Mouse (Mus musculus) liver, embryonic 14.5 days (tissue): ENCODE data around the gene Dhrs1. TPM values are rescaled to one million over a fixed set of nuclear protein-coding genes. Genes with fewer than 3 reads are reported as not detected.
A peak's percentile ranks its signal among the peaks of the same experiment; 100 is the strongest.

ENCODE experiments used
- ATAC-seq: fragments of 200-750 bp; cut with Nextera tagmentation; 2 replicates; pipeline ENCODE4 v1.8.0; 2017; ENCODE audit warnings: moderate number of reproducible peaks, mild to moderate bottlenecking, moderate library complexity; ENCODE audit not compliant: insufficient read depth
- DNase-seq, 3 experiments: peaks; one replicate each; pipeline ENCODE4 v3.0.0-alpha.2; 2012 to 2013; ENCODE audit warnings: low read depth in 3 of 3, low spot score in 3 of 3
- H3K27ac ChIP-seq: fragments of 300-500 bp; sonication (generic); 2 replicates; pipeline ENCODE4 v1.5.1; 2014; ENCODE audit warnings: moderate library complexity, mild to moderate bottlenecking, control low read depth, inconsistent platforms
- H3K27me3 ChIP-seq: fragments of 300-500 bp; sonication (generic); 2 replicates; pipeline ENCODE4 v1.6.1; 2014; ENCODE audit warnings: mild to moderate bottlenecking, low read length, moderate library complexity; ENCODE audit not compliant: control insufficient read depth, insufficient read depth
- H3K36me3 ChIP-seq: fragments of 300-500 bp; sonication (generic); replicated peaks from 2 replicates; pipeline ENCODE4 v1.6.1; 2014; ENCODE audit warnings: low read depth; ENCODE audit not compliant: control insufficient read depth, insufficient read depth
- H3K4me1 ChIP-seq, 2 experiments: fragments of 200-500 bp in 1 of 2; fragments of 300-500 bp in 1 of 2; sonication (generic) in 1 of 2; replicated peaks; 2 replicates each; pipeline ENCODE4 v1.6.1; 2012 to 2014; ENCODE audit warnings: antibody characterized with exemption in 1 of 2, inconsistent platforms in 1 of 2, low read length in 1 of 2; ENCODE audit not compliant: control insufficient read depth in 2 of 2, insufficient read depth in 2 of 2
- H3K4me2 ChIP-seq: fragments of 300-500 bp; sonication (generic); 2 replicates; pipeline ENCODE4 v1.6.1; 2014; ENCODE audit warnings: low read depth, mild to moderate bottlenecking, control low read depth, moderate library complexity
- H3K4me3 ChIP-seq, 2 experiments: fragments of 200-500 bp in 1 of 2; fragments of 300-500 bp in 1 of 2; sonication (generic) in 1 of 2; 2 replicates each; pipeline ENCODE4 v1.5.1; 2012 to 2014; ENCODE audit warnings: low read depth in 2 of 2, low read length in 2 of 2, mild to moderate bottlenecking in 2 of 2, control low read depth in 1 of 2, inconsistent platforms in 1 of 2, moderate library complexity in 1 of 2; ENCODE audit not compliant: insufficient read depth in 1 of 2
- H3K9ac ChIP-seq: fragments of 300-500 bp; sonication (generic); replicated peaks from 2 replicates; pipeline ENCODE4 v1.6.1; 2014; ENCODE audit warnings: mild to moderate bottlenecking, control low read depth, moderate library complexity
- H3K9me3 ChIP-seq: fragments of 300-500 bp; sonication (generic); 2 replicates; pipeline ENCODE4 v1.6.1; 2016; ENCODE audit warnings: low read length, mixed read lengths; ENCODE audit not compliant: control insufficient read depth
- CTCF ChIP-seq: IDR thresholded peaks from 2 replicates; pipeline ENCODE4 v1.5.1; 2016; ENCODE audit warnings: antibody characterized with exemption, low read depth, control low read depth
- EP300 ChIP-seq: IDR thresholded peaks from 2 replicates; pipeline ENCODE4 v1.6.1; 2016; ENCODE audit warnings: antibody characterized with exemption, low read depth
- WGBS: fragments of 180-500 bp; shearing (Covaris S2); extraction: QIAGEN DNeasy Blood & Tissue Kit; methylation state at CpG from one replicate; pipeline ENCODE4 v1.1.7; 2014; ENCODE audit not compliant: insufficient replicate concordance; 5-methylcytosine and 5-hydroxymethylcytosine counted together
- polyA plus RNA-seq, 2 experiments: library from polyadenylated mRNA; depleted of rRNA in 1 of 2; stranded (reverse) in 1 of 2; unstranded in 1 of 2; fragments of >200 nt; fragmentation: Nextera tagmentation in 1 of 2; extraction: Ambion mirVana in 1 of 2; gene quantifications; 2 replicates each; pipeline versions ENCODE4 v1.2.1 to v1.2.3; 2012 to 2014

Gene Dhrs1
- polyA plus RNA-seq, 2 experiments = 31.0 to 34.4 TPM

DNA sequence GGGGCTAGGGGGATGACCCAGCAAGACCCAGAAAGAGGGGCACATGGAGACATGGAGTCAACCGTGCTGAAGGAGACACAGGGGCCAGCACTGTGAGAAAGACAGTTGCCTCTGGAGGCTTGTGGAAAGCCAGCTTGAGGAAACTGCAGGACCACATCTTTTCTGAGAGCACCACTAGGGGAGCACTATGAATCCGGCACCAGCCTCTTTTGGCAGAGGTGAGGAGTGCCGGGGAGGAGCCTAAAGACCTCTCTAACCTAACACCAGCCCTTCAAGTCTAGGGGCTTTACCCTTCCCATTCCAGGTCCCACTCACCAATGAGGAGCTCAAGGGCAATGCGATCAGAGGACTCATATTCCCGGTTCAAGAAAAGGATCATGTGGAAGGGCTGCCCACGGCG lies 33.7 kb downstream of the Dhrs1 start:
- H3K4me2 ChIP-seq = no peak overlapping the region
- no peaks in the 10 kb centered on the region for H3K9me3 ChIP-seq
- H3K4me1 ChIP-seq = peaks cover 0 to 14% of the 10 kb centered on the region in 2 experiments; a peak in 2 of 4 replicates

DNA sequence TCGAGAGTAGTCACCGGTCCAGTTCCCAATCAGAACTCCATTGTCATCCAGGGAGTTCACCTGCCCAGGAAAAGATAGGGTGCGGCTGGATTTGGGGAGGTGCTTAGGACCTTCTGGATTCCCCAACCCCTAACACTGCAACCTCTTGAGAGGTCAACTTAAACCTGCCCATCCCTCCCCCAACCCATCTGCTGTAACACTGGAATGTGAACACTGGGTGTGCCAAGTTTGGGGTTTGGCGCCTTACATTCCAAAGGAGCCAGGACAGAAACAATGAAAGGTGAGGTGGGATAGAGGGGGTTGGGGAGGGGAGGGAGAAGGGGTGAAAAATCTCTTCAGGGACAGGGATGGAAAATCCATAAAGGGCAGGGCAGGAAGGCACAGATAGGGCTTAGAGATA lies 36.0 kb downstream of the Dhrs1 start:
- no peaks in the 10 kb centered on the region for H3K36me3 ChIP-seq
- no peak for TF ChIP-seq CTCF
- TF ChIP-seq EP300 = no peak
- H3K4me2 ChIP-seq = no peak overlapping the region
- no peak overlapping the region for H3K27ac ChIP-seq
- peaks cover 0 to 26% of the 10 kb centered on the region in 2 experiments; a peak in 2 of 4 replicates for H3K4me1 ChIP-seq
- H3K9ac ChIP-seq = no peak overlapping the region
- WGBS = 79% methylated on average over 4 of the region's 4 CpGs
- H3K4me3 ChIP-seq = no peak overlapping the region
- no peaks in the 10 kb centered on the region for H3K27me3 ChIP-seq
- no peaks in the 10 kb centered on the region for H3K9me3 ChIP-seq
- ATAC-seq (no peak), DNase-seq (no peak)

More for the DNA sequence above, 33.7 kb downstream of the Dhrs1 start:
- peak; percentile 21 for TF ChIP-seq CTCF
- TF ChIP-seq EP300 = no peak
- 68% methylated on average over 7 of the region's 7 CpGs for WGBS
- H3K27ac ChIP-seq = no peak overlapping the region
- H3K27me3 ChIP-seq = no peaks in the 10 kb centered on the region
- H3K4me3 ChIP-seq = no peak overlapping the region
- DNase-seq (no peak), ATAC-seq (no peak)
- H3K9ac ChIP-seq = no peak overlapping the region
- H3K36me3 ChIP-seq = no peaks in the 10 kb centered on the region

DNA sequence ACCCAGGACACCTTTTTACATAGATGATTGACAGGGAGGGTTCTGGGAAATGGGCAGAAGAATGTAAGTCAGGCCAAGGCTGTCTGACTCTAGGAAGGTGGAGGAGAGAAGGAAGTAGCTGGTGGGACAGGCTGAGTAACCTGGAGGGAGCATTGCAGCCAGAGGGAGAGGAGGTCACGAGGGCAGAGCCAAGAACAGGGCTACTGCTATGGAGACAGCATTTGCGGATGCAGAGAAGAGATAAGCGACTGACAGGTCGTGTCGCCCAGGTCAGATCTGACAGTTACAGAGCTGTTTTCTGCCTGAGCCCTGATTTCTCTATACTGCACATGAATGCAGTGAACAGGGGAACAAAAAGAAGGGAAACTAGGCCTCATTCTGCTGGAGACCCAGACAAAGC lies 38.1 kb downstream of the Dhrs1 start:
- Histone ChIP-seq H3K9ac (no peak overlapping the region), H3K36me3 (no peaks in the 10 kb centered on the region), H3K27me3 (no peaks in the 10 kb centered on the region), H3K4me2 (no peak overlapping the region), H3K4me3 (no peak overlapping the region), H3K27ac (no peak overlapping the region), H3K4me1 (peaks cover 0 to 22% of the 10 kb centered on the region in 2 experiments; a peak in 2 of 4 replicates), H3K9me3 (no peaks in the 10 kb centered on the region)
- WGBS = 14% methylated on average over 5 of the region's 5 CpGs
- peak; percentile 67; the same call in 1 of the 2 replicates for ATAC-seq
- DNase-seq = no peak
- TF ChIP-seq CTCF = no peak
- peak; percentile 52 for TF ChIP-seq EP300

GRCm38 (mm10) chr14:55706051-55706600 lies 39.4 kb downstream of the Dhrs1 start:
- ATAC-seq (no peak), DNase-seq (no peak)
- 39% methylated on average over 8 of the region's 8 CpGs for WGBS
- no peak for TF ChIP-seq CTCF
- TF ChIP-seq EP300 = no peak
- Histone ChIP-seq H3K4me3 (no peak overlapping the region), H3K9me3 (no peaks in the 10 kb centered on the region), H3K4me2 (no peak overlapping the region), H3K27ac (no peak overlapping the region), H3K27me3 (no peaks in the 10 kb centered on the region), H3K36me3 (no peaks in the 10 kb centered on the region), H3K9ac (no peak overlapping the region), H3K4me1 (peaks cover 0 to 22% of the 10 kb centered on the region in 2 experiments; a peak in 2 of 4 replicates)

DNA sequence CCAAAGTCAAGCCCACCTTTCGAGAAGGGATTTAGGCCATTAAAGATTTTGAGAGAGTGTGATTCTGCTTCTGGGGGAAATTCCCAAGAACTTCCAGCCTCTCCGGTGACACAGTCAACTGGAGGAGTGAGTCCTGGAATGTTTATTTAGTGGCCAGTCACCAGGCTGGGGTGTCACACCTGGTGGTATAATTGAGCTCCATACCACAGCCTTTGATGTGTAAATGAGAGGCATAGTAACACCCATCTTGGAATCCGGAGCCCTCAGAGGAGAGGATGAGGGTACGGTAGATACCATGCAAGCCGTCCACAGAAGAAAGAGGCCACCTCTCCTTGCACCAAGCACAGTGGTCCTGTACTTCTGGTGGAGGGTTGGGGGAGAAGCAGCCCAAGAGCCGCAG lies 42.7 kb downstream of the Dhrs1 start:
- H3K4me3 ChIP-seq = no peak overlapping the region
- TF ChIP-seq CTCF (no peak), EP300 (no peak)
- no peaks in the 10 kb centered on the region for H3K36me3 ChIP-seq
- no peak for DNase-seq
- H3K27ac ChIP-seq = no peak overlapping the region
- H3K27me3 ChIP-seq = no peaks in the 10 kb centered on the region
- 68% methylated on average over 6 of the region's 6 CpGs for WGBS
- H3K9me3 ChIP-seq = no peaks in the 10 kb centered on the region
- H3K4me1 ChIP-seq = peaks cover 0 to 22% of the 10 kb centered on the region in 2 experiments; a peak in 2 of 4 replicates
- no peak for ATAC-seq
- no peak overlapping the region for H3K9ac ChIP-seq
- no peak overlapping the region for H3K4me2 ChIP-seq
